Mouse (Mus musculus) lung, embryonic 16.5 days (tissue): Measurements from ENCODE around the gene Gm10134. TPM values are rescaled to one million over a fixed set of nuclear protein-coding genes. Genes with fewer than 3 reads are reported as not detected.

Source experiments
- ATAC-seq: fragments of 200-750 bp; cut with Nextera tagmentation; 2 replicates; pipeline ENCODE4 v1.8.0; 2017; ENCODE audit warnings: low read depth, mild to moderate bottlenecking, moderate library complexity
- H3K27ac ChIP-seq: fragments of 300-500 bp; sonication (generic); 2 replicates; pipeline ENCODE4 v1.5.1; 2014; ENCODE audit warnings: mild to moderate bottlenecking, control low read depth, low read length
- H3K27me3 ChIP-seq: fragments of 300-500 bp; sonication (generic); 2 replicates; pipeline ENCODE4 v1.6.1; 2014; ENCODE audit warnings: low read depth, low read length, mixed read lengths; ENCODE audit not compliant: control insufficient read depth, insufficient read depth
- H3K36me3 ChIP-seq: fragments of 300-500 bp; sonication (generic); 2 replicates; pipeline ENCODE4 v1.6.1; 2014; ENCODE audit warnings: low read length; ENCODE audit not compliant: control insufficient read depth, insufficient read depth
- H3K4me1 ChIP-seq: fragments of 300-500 bp; sonication (generic); replicated peaks from 2 replicates; pipeline ENCODE4 v1.6.1; 2014; ENCODE audit warnings: low read length, mixed read lengths; ENCODE audit not compliant: control insufficient read depth, insufficient read depth
- H3K4me2 ChIP-seq: fragments of 300-500 bp; sonication (generic); 2 replicates; pipeline ENCODE4 v1.6.1; 2014; ENCODE audit warnings: low read depth, low read length, control low read depth
- H3K4me3 ChIP-seq: fragments of 300-500 bp; sonication (generic); 2 replicates; pipeline ENCODE4 v1.5.1; 2014; ENCODE audit warnings: mild to moderate bottlenecking, low read length, control low read depth
- H3K9ac ChIP-seq: fragments of 300-500 bp; sonication (generic); 2 replicates; pipeline ENCODE4 v1.6.1; 2014; ENCODE audit warnings: low read length, control low read depth
- H3K9me3 ChIP-seq: fragments of 300-500 bp; sonication (generic); 2 replicates; pipeline ENCODE4 v1.6.1; 2016; ENCODE audit warnings: low read length; ENCODE audit not compliant: control insufficient read depth
- WGBS: fragments of 180-500 bp; shearing (Covaris S2); extraction: QIAGEN DNeasy Blood & Tissue Kit; methylation state at CpG from one replicate; pipeline ENCODE4 v1.1.7; 2014; 5-methylcytosine and 5-hydroxymethylcytosine counted together
- polyA plus RNA-seq: library from polyadenylated mRNA; unstranded; fragments of >200 nt; fragmentation: Nextera tagmentation; extraction: Ambion mirVana; gene quantifications from 2 replicates; pipeline ENCODE4 v1.2.1, GENCODE M21; 2015

Gene Gm10134
- polyA plus RNA-seq, 1 experiment from 2014 or later, result 3.4 TPM

GRCm38 (mm10) chr2:28525943-28526876 is 20.3 kb downstream of the Gm10134 start:
- no peaks in the 10 kb centered on the region for H3K36me3 ChIP-seq
- H3K4me1 ChIP-seq, result peaks cover 28% of the 10 kb centered on the region
- H3K27me3 ChIP-seq, result no peaks in the 10 kb centered on the region
- no peak overlapping the region for H3K4me3 ChIP-seq
- peak overlapping the region; percentile 80 for H3K27ac ChIP-seq
- H3K9me3 ChIP-seq, result no peaks in the 10 kb centered on the region
- H3K9ac ChIP-seq, result 0 out of 2 replicates have a peak overlapping the region, but pooled peaks have one; percentile 17
- 34% methylated on average over 12 of the region's 12 CpGs for WGBS
- peak; percentile 15; the same call in 1 of the 2 replicates for ATAC-seq
- H3K4me2 ChIP-seq, result no peak overlapping the region

- Histone ChIP-seq H3K27me3 (no peaks in the 10 kb centered on the region), H3K4me3 (no peak overlapping the region), H3K36me3 (no peaks in the 10 kb centered on the region), H3K9ac (no peak overlapping the region), H3K4me1 (peaks cover 32% of the 10 kb centered on the region), H3K9me3 (no peaks in the 10 kb centered on the region), H3K4me2 (no peak overlapping the region), H3K27ac (no peak overlapping the region)
- no peak for ATAC-seq
- 86% methylated on average over 20 of the region's 20 CpGs for WGBS
Observed at GRCm38 (mm10) chr2:28527436-28528353, 21.8 kb downstream of the Gm10134 start.

DNA sequence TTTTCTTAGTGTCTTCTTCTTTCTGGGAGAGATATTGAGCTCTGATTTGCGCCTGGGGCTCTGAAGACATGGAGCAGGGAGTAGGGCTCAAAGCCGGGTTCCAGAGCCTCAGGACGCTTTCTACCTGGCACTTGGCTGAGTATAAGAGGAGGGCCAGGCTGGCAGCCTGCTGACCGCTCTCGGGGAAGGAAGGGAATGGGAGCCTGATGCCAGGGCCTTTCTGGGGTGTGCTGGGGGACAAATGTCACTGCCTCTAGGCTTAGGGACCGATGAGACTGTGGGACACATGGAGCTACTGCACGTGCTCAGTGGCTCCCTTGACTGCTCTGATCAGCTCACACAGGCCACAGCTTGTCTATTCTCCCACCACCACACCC is 22.4 kb downstream of the Gm10134 start:
- H3K4me1 ChIP-seq, result peaks cover 36% of the 10 kb centered on the region
- no peaks in the 10 kb centered on the region for H3K27me3 ChIP-seq
- ATAC-seq, result no peak
- H3K9ac ChIP-seq, result no peak overlapping the region
- no peaks in the 10 kb centered on the region for H3K9me3 ChIP-seq
- WGBS, result 84% methylated on average over 7 of the region's 7 CpGs
- H3K4me2 ChIP-seq, result no peak overlapping the region
- no peaks in the 10 kb centered on the region for H3K36me3 ChIP-seq
- H3K27ac ChIP-seq, result no peak overlapping the region
- H3K4me3 ChIP-seq, result no peak overlapping the region

- no peak overlapping the region for H3K4me2 ChIP-seq
- H3K27me3 ChIP-seq, result no peaks in the 10 kb centered on the region
- ATAC-seq, result no peak
- H3K9ac ChIP-seq, result 0 out of 2 replicates have a peak overlapping the region, but pooled peaks have one; percentile 11
- no peak overlapping the region for H3K27ac ChIP-seq
- no peak overlapping the region for H3K4me3 ChIP-seq
- H3K4me1 ChIP-seq, result peaks cover 39% of the 10 kb centered on the region
- 56% methylated on average over 4 of the region's 4 CpGs for WGBS
- no peaks in the 10 kb centered on the region for H3K36me3 ChIP-seq
- no peaks in the 10 kb centered on the region for H3K9me3 ChIP-seq
Observed at GRCm38 (mm10) chr2:28529856-28530255, 24.0 kb downstream of the Gm10134 start.

DNA sequence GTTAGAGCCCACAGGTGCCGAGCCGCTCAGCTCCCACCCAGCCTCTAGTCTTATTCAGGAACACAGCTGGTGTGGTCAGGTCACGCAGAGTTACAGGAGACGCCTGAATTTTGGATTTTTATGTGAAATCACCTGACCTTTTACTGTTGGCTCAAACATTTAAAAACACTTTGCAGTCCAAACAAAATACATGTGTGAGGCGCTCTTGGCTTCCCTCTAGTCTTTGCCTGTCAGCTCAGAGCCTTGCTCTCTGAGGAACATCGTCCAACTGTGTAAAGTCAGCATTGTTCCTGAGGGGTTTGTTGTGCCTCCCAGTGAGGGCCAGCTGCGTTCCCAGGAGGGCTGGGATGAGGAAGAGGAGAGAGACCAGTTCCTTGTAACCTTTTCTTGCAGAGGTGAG is 24.4 kb downstream of the Gm10134 start:
- H3K9ac ChIP-seq, result no peak overlapping the region
- H3K9me3 ChIP-seq, result no peaks in the 10 kb centered on the region
- H3K36me3 ChIP-seq, result no peaks in the 10 kb centered on the region
- H3K27ac ChIP-seq, result no peak overlapping the region
- H3K4me3 ChIP-seq, result no peak overlapping the region
- no peak overlapping the region for H3K4me2 ChIP-seq
- H3K4me1 ChIP-seq, result peaks cover 39% of the 10 kb centered on the region
- no peaks in the 10 kb centered on the region for H3K27me3 ChIP-seq
- 61% methylated on average over 7 of the region's 7 CpGs for WGBS
- no peak for ATAC-seq

DNA sequence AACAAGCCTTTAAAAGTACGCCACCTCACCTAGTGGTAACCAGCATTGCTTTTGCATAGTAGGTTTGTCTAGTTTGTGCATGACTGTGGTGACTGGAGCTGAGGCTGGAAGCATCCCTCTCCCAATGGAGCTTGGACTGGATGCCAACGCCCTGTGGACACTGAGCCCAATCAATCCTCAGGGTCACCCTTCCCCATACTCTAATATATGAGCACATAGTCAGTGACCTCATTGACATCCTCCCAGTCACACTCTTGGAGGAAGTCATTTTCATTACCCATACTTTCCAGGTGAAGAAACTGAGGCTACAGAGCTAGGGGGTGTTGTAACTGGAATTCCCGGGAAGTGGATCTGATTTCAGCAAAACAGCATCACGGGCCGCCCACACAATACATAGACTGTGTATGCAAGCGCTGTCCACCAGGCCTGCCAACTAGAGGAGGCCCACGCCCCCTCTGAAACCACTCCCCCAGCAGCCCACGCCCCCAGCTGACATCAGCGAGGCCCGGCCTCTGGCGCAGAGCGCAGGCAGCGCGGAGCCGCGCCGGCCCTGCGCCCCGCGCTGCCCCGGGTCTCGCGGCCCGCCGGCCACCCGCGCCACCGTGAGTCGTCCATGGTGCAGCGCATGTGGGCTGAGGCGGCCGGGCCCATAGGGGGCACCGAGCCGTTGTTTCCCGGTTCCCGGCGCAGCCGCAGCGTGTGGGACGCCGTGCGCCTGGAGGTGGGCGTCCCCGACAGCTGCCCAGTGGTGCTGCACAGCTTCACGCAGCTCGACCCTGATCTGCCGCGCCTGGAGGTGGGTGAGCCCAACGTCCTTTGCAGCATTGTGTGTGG is 27.3 kb downstream of the Gm10134 start:
- Histone ChIP-seq H3K27me3 (no peaks in the 10 kb centered on the region), H3K9ac (peak overlapping the region; percentile 77), H3K9me3 (no peaks in the 10 kb centered on the region), H3K36me3 (no peaks in the 10 kb centered on the region), H3K4me2 (peak overlapping the region; percentile 77), H3K4me1 (peaks cover 49% of the 10 kb centered on the region), H3K27ac (peak overlapping the region; percentile 57), H3K4me3 (peak overlapping the region; percentile 76)
- WGBS, result 2% methylated on average over 48 of the region's 49 CpGs
- ATAC-seq, result peak; percentile 96

DNA sequence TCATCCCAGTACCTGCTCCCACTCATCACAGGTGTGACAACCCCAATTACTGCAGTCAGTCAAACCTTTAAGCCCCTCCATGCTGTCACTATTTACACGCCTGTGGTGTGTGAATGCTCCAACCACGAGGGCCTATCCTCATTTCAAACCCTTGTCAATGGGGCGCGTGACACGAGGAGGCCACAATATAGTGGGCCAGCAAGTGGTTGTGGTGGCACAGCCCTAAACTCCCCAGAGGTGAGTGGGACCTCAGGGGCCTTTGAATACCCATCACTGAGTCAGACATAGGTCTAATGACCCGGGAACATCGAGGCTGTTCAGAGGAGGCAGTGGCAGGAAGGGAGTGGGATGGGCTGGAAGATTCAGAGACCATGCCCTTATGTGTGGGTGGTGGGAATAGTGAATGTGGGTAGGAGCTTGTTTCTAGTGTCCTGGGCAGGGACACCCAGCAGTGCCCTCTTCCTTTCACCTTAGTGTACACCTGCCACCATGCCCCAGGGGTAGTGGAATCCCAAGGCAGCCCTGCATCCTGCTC is 28.1 kb downstream of the Gm10134 start:
- H3K9ac ChIP-seq, result peak overlapping the region; percentile 77
- H3K9me3 ChIP-seq, result no peaks in the 10 kb centered on the region
- peak overlapping the region; percentile 77 for H3K4me2 ChIP-seq
- ATAC-seq, result no peak
- peak overlapping the region; percentile 76 for H3K27ac ChIP-seq
- H3K4me3 ChIP-seq, result peak overlapping the region; percentile 76
- WGBS, result 66% methylated on average over 7 of the region's 7 CpGs
- H3K27me3 ChIP-seq, result no peaks in the 10 kb centered on the region
- H3K4me1 ChIP-seq, result peaks cover 53% of the 10 kb centered on the region
- H3K36me3 ChIP-seq, result no peaks in the 10 kb centered on the region

GRCm38 (mm10) chr2:28534436-28535262 is 28.8 kb downstream of the Gm10134 start:
- peaks cover 60% of the 10 kb centered on the region for H3K4me1 ChIP-seq
- WGBS, result 40% methylated on average over 11 of the region's 11 CpGs
- H3K4me2 ChIP-seq, result peak overlapping the region; percentile 77
- no peak for ATAC-seq
- H3K4me3 ChIP-seq, result peak overlapping the region; percentile 76
- H3K27ac ChIP-seq, result peak overlapping the region; percentile 76
- H3K27me3 ChIP-seq, result no peaks in the 10 kb centered on the region
- H3K36me3 ChIP-seq, result no peaks in the 10 kb centered on the region
- no peaks in the 10 kb centered on the region for H3K9me3 ChIP-seq
- peak overlapping the region; percentile 77 for H3K9ac ChIP-seq
